Mouse (Mus musculus): Measurements from ENCODE around the gene Hoxc4.

Hoxc4 gene

DNA sequence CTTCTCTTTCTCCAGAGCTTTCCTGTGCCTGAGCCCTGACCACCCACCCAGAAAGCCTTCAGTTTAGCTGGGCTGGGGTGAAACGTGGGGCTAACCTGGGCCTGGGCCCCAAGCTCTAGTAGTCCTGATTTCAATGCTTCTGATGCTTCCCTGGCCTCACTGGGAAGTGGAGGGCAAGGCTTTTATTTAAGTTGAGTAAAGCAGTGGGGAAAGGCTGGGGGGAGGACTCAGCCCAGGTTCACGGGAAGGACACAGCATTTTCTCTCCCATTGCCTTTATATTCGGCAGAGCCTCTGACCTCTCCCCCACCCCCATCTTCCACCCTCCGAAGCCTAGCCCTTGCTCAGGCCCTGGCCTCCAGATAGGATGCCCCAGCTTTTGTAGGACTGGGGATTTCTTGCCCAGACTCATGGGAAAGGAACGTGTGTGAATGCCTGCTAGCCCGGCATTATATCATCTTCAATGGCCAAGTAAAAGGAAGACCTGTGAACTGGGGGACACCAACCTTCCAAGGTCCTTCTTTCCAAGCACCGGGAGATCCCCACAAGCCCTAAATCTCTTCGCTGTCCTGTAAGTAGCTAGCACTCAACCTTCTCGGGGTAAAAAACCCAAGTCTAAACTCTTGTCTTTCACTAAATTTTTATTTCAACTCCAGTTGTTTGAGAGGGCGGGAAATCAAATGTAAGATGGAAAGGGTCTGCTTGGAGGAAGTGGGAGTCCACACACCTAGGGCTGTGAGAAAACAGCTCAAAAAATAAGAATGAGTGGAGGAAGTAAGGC is 20.2 kb downstream of the Hoxc4 start:
- DNase-seq (ENCODE audit: low spot score) = no peak

- peak; percentile 71 for DNase-seq (ENCODE audit: low spot score)
Observed at GRCm38 (mm10) chr15:103039609-103040008, 20.9 kb downstream of the Hoxc4 start.

GRCm38 (mm10) chr15:103040601-103041000 is 21.9 kb downstream of the Hoxc4 start:
- no peak for DNase-seq (ENCODE audit: low spot score)

DNA sequence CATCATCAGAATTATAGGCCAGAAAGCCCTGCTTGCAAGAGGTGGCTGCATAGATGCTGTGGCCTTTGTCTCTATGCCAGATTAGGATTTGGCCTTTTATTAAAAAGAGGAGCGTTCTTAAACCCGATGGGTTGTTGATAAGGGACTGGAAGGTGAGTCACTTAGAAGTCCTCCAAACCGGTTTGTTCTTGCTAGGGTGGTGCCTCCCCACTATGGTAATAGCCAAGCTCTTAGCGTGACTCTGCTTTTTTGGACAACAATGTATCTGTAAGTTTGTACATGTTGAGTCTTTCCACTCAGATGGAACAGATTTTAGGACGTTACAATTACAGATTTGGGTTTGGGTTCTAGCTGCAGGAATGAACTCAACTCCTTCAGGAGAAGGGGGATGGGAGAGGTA is 22.9 kb downstream of the Hoxc4 start:
- DNase-seq (ENCODE audit: low spot score) = no peak

- no peak for DNase-seq (ENCODE audit: low spot score)
Observed at GRCm38 (mm10) chr15:103042209-103042608, 23.5 kb downstream of the Hoxc4 start.

DNA sequence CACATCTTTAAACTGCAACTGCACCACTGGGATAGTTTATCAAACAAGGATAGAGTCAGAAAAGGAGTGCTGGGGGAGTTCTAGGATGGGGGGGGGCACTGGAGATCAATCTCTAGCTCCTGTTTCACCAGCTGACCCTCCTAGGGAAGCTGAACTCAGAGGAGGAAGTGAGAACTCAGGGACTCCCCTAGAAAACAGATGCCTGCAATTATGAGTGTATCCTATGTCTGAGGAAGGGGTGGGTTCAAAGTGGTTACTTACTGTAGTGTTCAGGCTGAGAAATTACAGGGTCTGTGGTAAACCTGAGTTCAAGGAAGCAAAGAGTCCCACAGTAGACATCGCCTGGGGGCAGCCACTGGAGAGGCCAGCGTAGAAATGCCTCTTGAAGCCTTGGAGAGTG is 32.9 kb downstream of the Hoxc4 start:
- DNase-seq (ENCODE audit: low spot score) = no peak

GRCm38 (mm10) chr15:103053210-103053609 is 34.5 kb downstream of the Hoxc4 start:
- no peak for DNase-seq (ENCODE audit: low spot score)

- DNase-seq (ENCODE audit: low spot score) = peak; percentile 21
Observed at GRCm38 (mm10) chr15:103056396-103056795, 37.7 kb downstream of the Hoxc4 start.

GRCm38 (mm10) chr15:103058715-103059114 is 40.0 kb downstream of the Hoxc4 start:
- DNase-seq (ENCODE audit: low spot score) = no peak

GRCm38 (mm10) chr15:103059393-103059992 is 40.8 kb downstream of the Hoxc4 start:
- no peak for DNase-seq (ENCODE audit: low spot score)

- DNase-seq (ENCODE audit: low spot score) = no peak
Observed at GRCm38 (mm10) chr15:103060021-103060340, 41.2 kb downstream of the Hoxc4 start.

- DNase-seq (ENCODE audit: low spot score) = no peak
Observed at GRCm38 (mm10) chr15:103060341-103061130, 41.8 kb downstream of the Hoxc4 start.

DNA sequence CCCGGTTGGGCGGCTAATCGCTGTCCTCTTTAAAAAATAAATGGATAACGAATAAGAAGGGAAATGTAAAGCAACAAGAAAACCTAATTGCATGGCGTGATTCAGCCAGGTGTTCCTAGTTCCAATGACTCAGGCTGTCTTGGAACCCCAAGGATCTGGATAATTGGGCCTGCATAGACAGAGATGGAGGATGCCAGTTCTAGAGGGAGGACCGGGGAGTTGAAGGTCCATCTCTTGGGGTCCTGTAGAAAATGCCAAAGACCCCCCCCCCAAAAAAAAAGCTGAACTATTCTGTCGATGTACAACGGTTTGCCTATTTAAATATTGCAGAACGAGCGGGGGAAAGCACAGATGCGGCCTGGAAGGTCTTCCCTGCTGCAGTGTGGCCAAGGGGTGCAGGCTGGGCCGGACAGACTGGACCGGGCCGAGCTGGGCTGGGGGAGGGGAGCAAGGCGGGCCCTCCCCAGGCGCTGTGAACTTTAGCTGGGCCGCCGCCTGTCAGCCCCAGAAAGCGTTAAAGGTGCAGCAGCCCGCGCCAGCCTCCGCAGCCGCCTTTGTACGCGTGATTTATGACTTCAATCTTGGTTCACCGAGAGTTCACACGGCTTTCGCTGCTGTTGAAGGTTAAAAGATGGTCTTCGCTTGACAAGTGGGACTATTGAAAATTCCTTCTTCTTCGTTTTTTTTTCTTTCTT is 42.5 kb downstream of the Hoxc4 start:
- DNase-seq (ENCODE audit: low spot score) = no peak

DNA sequence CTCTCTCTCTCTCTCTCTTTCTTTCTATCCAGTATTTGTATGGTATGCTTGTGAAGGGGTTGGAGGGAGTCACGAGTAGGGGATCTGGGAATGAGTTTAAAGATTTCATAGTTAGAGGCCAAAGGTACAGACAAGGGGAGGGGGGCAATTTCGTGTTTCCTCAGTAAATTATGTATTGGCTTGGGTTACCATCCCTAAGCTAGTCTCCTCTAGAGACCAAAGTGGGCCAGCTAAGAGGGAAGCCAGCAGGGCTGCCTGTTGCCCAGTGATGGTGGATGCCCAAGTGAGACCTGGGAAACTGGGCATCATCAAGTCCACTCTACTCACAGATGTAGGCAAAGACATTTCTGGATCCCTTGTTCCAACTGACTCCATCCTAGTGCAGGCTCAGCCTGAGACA is 43.3 kb downstream of the Hoxc4 start:
- DNase-seq (ENCODE audit: low spot score) = no peak

- no peak for DNase-seq (ENCODE audit: low spot score)
Observed at GRCm38 (mm10) chr15:103065642-103066041, 46.9 kb downstream of the Hoxc4 start.

- DNase-seq (ENCODE audit: low spot score) = no peak
Observed at GRCm38 (mm10) chr15:103067701-103068100, 49.0 kb downstream of the Hoxc4 start.

GRCm38 (mm10) chr15:103069173-103069572 is 50.4 kb downstream of the Hoxc4 start:
- DNase-seq (ENCODE audit: low spot score) = peak; percentile 88

DNA sequence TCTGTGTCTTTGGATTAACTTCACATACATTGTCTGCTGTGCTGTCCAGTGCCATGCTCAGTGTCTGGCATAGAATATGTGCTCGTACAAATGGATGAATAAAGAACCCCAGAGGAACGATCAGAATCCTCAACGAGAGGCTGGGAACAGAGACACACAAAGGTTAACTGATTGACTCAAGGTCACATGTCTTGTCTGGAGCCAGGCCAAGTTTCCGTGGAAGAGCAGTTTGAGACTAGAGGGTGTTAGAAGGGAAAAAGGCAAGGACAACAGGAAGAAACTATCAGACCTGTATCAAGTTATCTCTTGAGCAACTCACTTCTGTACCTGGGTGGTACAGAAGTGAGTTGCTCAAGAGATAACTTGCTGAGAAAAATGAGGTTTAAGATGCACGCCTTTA is 52.5 kb downstream of the Hoxc4 start:
- no peak for DNase-seq (ENCODE audit: low spot score)

- no peak for DNase-seq (ENCODE audit: low spot score)
Observed at GRCm38 (mm10) chr15:103074663-103075415, 56.1 kb downstream of the Hoxc4 start.

DNA sequence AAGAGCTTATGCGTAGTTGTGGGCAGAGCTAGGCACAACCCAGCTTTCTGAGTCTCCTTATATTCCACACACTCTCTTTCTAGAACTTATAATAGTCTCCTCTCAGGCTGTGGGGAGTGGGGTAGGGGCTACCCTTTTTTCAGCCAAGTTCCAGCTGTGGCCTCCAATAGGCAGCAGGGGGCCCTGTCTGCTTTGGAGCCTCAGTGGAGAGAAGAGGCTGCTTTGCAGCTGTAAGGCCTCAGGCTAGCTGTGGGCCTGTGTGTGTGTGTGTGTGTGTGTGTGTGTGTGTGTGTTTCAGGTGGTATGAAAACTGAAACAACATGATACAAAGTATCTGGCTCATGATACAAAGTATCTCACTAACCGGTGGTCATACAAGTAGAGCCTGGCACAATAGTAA is 58.9 kb downstream of the Hoxc4 start:
- DNase-seq (ENCODE audit: low spot score) = no peak

GRCm38 (mm10) chr15:103082622-103083021 is 63.9 kb downstream of the Hoxc4 start:
- DNase-seq (ENCODE audit: low spot score) = no peak

GRCm38 (mm10) chr15:103083598-103083997 is 64.9 kb downstream of the Hoxc4 start:
- no peak for DNase-seq (ENCODE audit: low spot score)
